Mouse (Mus musculus) liver, embryonic 14.5 days (tissue): ENCODE measurements around the gene Rbm42. TPM values are rescaled to one million over a fixed set of nuclear protein-coding genes. Genes with fewer than 3 reads are reported as not detected.

Experiments
- ATAC-seq: fragments of 200-750 bp; cut with Nextera tagmentation; 2 replicates; pipeline ENCODE4 v1.8.0; 2017; ENCODE audit warnings: moderate number of reproducible peaks, mild to moderate bottlenecking, moderate library complexity; ENCODE audit not compliant: insufficient read depth
- DNase-seq, 3 experiments: peaks; one replicate each; pipeline ENCODE4 v3.0.0-alpha.2; 2012 to 2013; ENCODE audit warnings: low read depth in 3 of 3, low spot score in 3 of 3
- H3K27ac ChIP-seq: fragments of 300-500 bp; sonication (generic); 2 replicates; pipeline ENCODE4 v1.5.1; 2014; ENCODE audit warnings: moderate library complexity, mild to moderate bottlenecking, control low read depth, inconsistent platforms
- H3K27me3 ChIP-seq: fragments of 300-500 bp; sonication (generic); 2 replicates; pipeline ENCODE4 v1.6.1; 2014; ENCODE audit warnings: mild to moderate bottlenecking, low read length, moderate library complexity; ENCODE audit not compliant: control insufficient read depth, insufficient read depth
- H3K36me3 ChIP-seq: fragments of 300-500 bp; sonication (generic); replicated peaks from 2 replicates; pipeline ENCODE4 v1.6.1; 2014; ENCODE audit warnings: low read depth; ENCODE audit not compliant: control insufficient read depth, insufficient read depth
- H3K4me1 ChIP-seq, 2 experiments: fragments of 200-500 bp in 1 of 2; fragments of 300-500 bp in 1 of 2; sonication (generic) in 1 of 2; replicated peaks; 2 replicates each; pipeline ENCODE4 v1.6.1; 2012 to 2014; ENCODE audit warnings: antibody characterized with exemption in 1 of 2, inconsistent platforms in 1 of 2, low read length in 1 of 2; ENCODE audit not compliant: control insufficient read depth in 2 of 2, insufficient read depth in 2 of 2
- H3K4me2 ChIP-seq: fragments of 300-500 bp; sonication (generic); 2 replicates; pipeline ENCODE4 v1.6.1; 2014; ENCODE audit warnings: low read depth, mild to moderate bottlenecking, control low read depth, moderate library complexity
- H3K4me3 ChIP-seq, 2 experiments: fragments of 200-500 bp in 1 of 2; fragments of 300-500 bp in 1 of 2; sonication (generic) in 1 of 2; 2 replicates each; pipeline ENCODE4 v1.5.1; 2012 to 2014; ENCODE audit warnings: low read depth in 2 of 2, low read length in 2 of 2, mild to moderate bottlenecking in 2 of 2, control low read depth in 1 of 2, inconsistent platforms in 1 of 2, moderate library complexity in 1 of 2; ENCODE audit not compliant: insufficient read depth in 1 of 2
- H3K9ac ChIP-seq: fragments of 300-500 bp; sonication (generic); replicated peaks from 2 replicates; pipeline ENCODE4 v1.6.1; 2014; ENCODE audit warnings: mild to moderate bottlenecking, control low read depth, moderate library complexity
- H3K9me3 ChIP-seq: fragments of 300-500 bp; sonication (generic); 2 replicates; pipeline ENCODE4 v1.6.1; 2016; ENCODE audit warnings: low read length, mixed read lengths; ENCODE audit not compliant: control insufficient read depth
- CTCF ChIP-seq: IDR thresholded peaks from 2 replicates; pipeline ENCODE4 v1.5.1; 2016; ENCODE audit warnings: antibody characterized with exemption, low read depth, control low read depth
- EP300 ChIP-seq: IDR thresholded peaks from 2 replicates; pipeline ENCODE4 v1.6.1; 2016; ENCODE audit warnings: antibody characterized with exemption, low read depth
- WGBS: fragments of 180-500 bp; shearing (Covaris S2); extraction: QIAGEN DNeasy Blood & Tissue Kit; methylation state at CpG from one replicate; pipeline ENCODE4 v1.1.7; 2014; ENCODE audit not compliant: insufficient replicate concordance; 5-methylcytosine and 5-hydroxymethylcytosine counted together
- polyA plus RNA-seq, 2 experiments: library from polyadenylated mRNA; depleted of rRNA in 1 of 2; stranded (reverse) in 1 of 2; unstranded in 1 of 2; fragments of >200 nt; fragmentation: Nextera tagmentation in 1 of 2; extraction: Ambion mirVana in 1 of 2; gene quantifications; 2 replicates each; pipeline versions ENCODE4 v1.2.1 to v1.2.3; 2012 to 2014

Gene Rbm42
- polyA plus RNA-seq, 2 experiments: 22.9 to 34.5 TPM

DNA sequence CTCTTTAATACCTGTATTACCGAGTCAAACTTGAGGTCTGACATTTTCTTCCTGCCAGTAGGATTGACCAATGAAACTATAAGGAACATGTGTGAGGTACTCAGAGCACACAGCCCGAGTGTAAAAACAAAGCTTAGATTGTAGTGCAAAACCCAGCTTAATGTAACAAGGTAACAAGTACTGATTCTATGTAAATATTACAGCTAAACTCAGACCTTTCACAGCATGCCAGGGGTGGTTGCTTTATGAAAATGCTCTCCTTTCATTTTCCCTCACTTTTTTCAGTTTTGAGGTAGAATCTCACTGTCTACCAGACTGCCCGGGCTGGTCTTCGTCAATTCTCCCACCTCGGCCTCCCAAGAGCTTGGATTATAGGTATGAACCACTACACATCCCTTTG lies 54.0 kb downstream of the Rbm42 start:
- ATAC-seq (no peak), DNase-seq (no peak)
- TF ChIP-seq EP300 (no peak), CTCF (no peak)
- no peaks in the 10 kb centered on the region for H3K27me3 ChIP-seq
- peaks cover 6 to 16% of the 10 kb centered on the region in 2 experiments; a peak in 3 of 4 replicates for H3K4me1 ChIP-seq
- no peak overlapping the region for H3K4me3 ChIP-seq
- no peaks in the 10 kb centered on the region for H3K9me3 ChIP-seq
- no peak overlapping the region for H3K4me2 ChIP-seq
- no peak overlapping the region for H3K9ac ChIP-seq
- H3K27ac ChIP-seq: no peak overlapping the region
- H3K36me3 ChIP-seq: no peaks in the 10 kb centered on the region
- 63% methylated on average over 5 of the region's 5 CpGs for WGBS

DNA sequence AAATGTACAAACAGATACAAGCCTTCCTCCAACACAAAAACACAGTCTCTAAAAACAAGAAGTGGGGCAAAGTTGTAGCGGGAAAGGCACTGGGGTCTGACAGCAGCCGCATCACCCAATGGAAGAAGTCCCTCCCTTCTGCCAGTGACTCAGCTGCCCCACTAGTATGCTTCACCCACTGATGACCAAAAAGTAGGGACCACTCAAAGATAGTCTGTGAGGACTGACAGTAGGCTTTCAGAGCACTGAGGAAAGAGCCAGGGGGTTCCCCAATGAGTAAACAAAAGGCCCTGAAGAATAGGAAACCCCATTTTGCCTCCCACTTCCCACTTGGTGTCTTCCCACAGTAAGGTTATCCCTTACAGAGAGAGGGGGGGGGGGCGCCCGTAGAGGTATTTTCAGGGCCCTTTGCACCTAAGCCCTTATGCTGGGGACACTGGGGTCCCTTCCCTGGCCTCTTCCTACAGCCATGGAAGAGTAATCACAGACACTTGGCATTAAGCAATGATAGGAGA lies 55.5 kb downstream of the Rbm42 start:
- Histone ChIP-seq H3K4me2 (no peak overlapping the region), H3K9me3 (no peaks in the 10 kb centered on the region), H3K27ac (no peak overlapping the region), H3K9ac (no peak overlapping the region), H3K4me1 (peaks cover 10 to 19% of the 10 kb centered on the region in 2 experiments; a peak in 3 of 4 replicates), H3K27me3 (no peaks in the 10 kb centered on the region), H3K36me3 (no peaks in the 10 kb centered on the region), H3K4me3 (no peak overlapping the region)
- TF ChIP-seq CTCF (no peak), EP300 (no peak)
- DNase-seq: no peak
- WGBS: 44% methylated on average over 4 of the region's 4 CpGs
- no peak for ATAC-seq

GRCm38 (mm10) chr7:30593579-30594509 lies 56.3 kb downstream of the Rbm42 start:
- H3K27ac ChIP-seq: no peak overlapping the region
- no peak for DNase-seq
- no peak for ATAC-seq
- H3K36me3 ChIP-seq: no peaks in the 10 kb centered on the region
- no peak overlapping the region for H3K4me3 ChIP-seq
- H3K9me3 ChIP-seq: no peaks in the 10 kb centered on the region
- no peaks in the 10 kb centered on the region for H3K27me3 ChIP-seq
- TF ChIP-seq CTCF (no peak), EP300 (no peak)
- WGBS: 48% methylated on average over 10 of the region's 10 CpGs
- H3K9ac ChIP-seq: no peak overlapping the region; the same call in 1 of the 2 replicates
- H3K4me1 ChIP-seq: peaks cover 10 to 19% of the 10 kb centered on the region in 2 experiments; a peak in 3 of 4 replicates
- no peak overlapping the region for H3K4me2 ChIP-seq

DNA sequence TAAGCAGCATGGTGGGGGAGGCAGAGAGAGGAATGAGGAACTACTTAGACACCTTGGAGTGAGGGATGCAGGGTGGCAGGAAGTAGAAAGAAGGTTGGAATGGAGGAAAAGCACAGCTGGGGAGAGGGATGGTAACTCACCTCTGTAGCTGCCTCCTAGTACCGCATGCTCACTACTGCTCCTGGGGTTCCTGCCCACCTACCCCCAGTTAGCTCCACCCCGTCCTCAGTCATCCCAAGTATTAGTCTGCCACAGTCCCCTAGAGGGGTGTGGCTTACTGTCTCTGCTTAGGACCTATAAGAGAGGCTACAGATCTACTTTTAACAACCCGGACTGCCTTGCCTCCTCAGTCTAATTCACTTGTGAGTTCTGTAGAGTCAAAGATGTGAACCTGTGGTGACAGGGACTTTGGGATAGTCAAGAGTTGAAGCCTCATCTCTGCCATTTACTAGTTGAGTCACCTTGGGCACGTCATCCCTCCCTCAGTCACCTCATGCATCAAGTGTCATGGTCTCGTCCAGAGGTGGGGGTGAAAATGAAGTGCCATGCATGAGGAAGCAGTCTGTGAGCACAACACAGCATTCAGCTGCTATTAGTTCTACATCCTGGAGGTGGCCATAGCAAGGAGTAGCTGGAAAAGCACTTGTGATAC lies 57.2 kb downstream of the Rbm42 start:
- no peak overlapping the region for H3K4me2 ChIP-seq
- no peaks in the 10 kb centered on the region for H3K9me3 ChIP-seq
- peaks cover 10 to 19% of the 10 kb centered on the region in 2 experiments; a peak in 3 of 4 replicates for H3K4me1 ChIP-seq
- DNase-seq (no peak), ATAC-seq (no peak)
- no peak overlapping the region for H3K9ac ChIP-seq
- no peak overlapping the region for H3K4me3 ChIP-seq
- TF ChIP-seq EP300 (no peak), CTCF (no peak)
- H3K27ac ChIP-seq: no peak overlapping the region
- H3K36me3 ChIP-seq: no peaks in the 10 kb centered on the region
- H3K27me3 ChIP-seq: no peaks in the 10 kb centered on the region
- WGBS: 40% methylated on average over 5 of the region's 5 CpGs

- ATAC-seq (no peak), DNase-seq (no peak)
- Histone ChIP-seq H3K36me3 (peaks cover 1% of the 10 kb centered on the region), H3K27me3 (no peaks in the 10 kb centered on the region), H3K9ac (no peak overlapping the region), H3K9me3 (no peaks in the 10 kb centered on the region), H3K4me1 (peaks cover 10 to 25% of the 10 kb centered on the region in 2 experiments), H3K4me2 (no peak overlapping the region), H3K27ac (no peak overlapping the region), H3K4me3 (no peak overlapping the region)
- 56% methylated on average over 4 of the region's 4 CpGs for WGBS
- TF ChIP-seq EP300: no peak
- no peak for TF ChIP-seq CTCF
Measured at GRCm38 (mm10) chr7:30591605-30591951, 58.5 kb downstream of the Rbm42 start.

Other genes starting within 250 kb of the Rbm42 start
Only the 30 nearest of the 33 such genes appear.
- 0.92 and 1.2 TPM in 2 replicates for gene Nfkbid, start 228.6 kb downstream of the Rbm42 start, polyA plus RNA-seq (2012; rRNA removed)
- 0.69 and 1.1 TPM in 2 replicates for gene Nfkbid, start 228.6 kb downstream of the Rbm42 start, polyA plus RNA-seq (2014; fragmentation: Nextera tagmentation; extraction: Ambion mirVana)
- gene Aplp1, start 204.8 kb downstream of the Rbm42 start, polyA plus RNA-seq (2012; rRNA removed): 2.9 and 4.0 TPM in 2 replicates
- 3.5 and 4.5 TPM in 2 replicates for gene Aplp1, start 204.8 kb downstream of the Rbm42 start, polyA plus RNA-seq (2014; fragmentation: Nextera tagmentation; extraction: Ambion mirVana)
- 0.10 and 0.30 TPM in 2 replicates for gene Kirrel2, start 192.6 kb downstream of the Rbm42 start, polyA plus RNA-seq (2012; rRNA removed)
- 0.18 TPM in 1 of 2 replicates, not detected in the other for gene Kirrel2, start 192.6 kb downstream of the Rbm42 start, polyA plus RNA-seq (2014; fragmentation: Nextera tagmentation; extraction: Ambion mirVana)
- 0.03 TPM in 2 replicates for gene Nphs1, start 192.0 kb downstream of the Rbm42 start, polyA plus RNA-seq (2012; rRNA removed)
- gene Nphs1, start 192.0 kb downstream of the Rbm42 start, polyA plus RNA-seq (2014; fragmentation: Nextera tagmentation; extraction: Ambion mirVana): 0.08 and 0.19 TPM in 2 replicates
- 47.9 and 52.1 TPM in 2 replicates for gene Prodh2, start 156.7 kb downstream of the Rbm42 start, polyA plus RNA-seq (2012; rRNA removed)
- 33.8 and 41.4 TPM in 2 replicates for gene Prodh2, start 156.7 kb downstream of the Rbm42 start, polyA plus RNA-seq (2014; fragmentation: Nextera tagmentation; extraction: Ambion mirVana)
- gene Arhgap33, start 115.3 kb downstream of the Rbm42 start, polyA plus RNA-seq (2012; rRNA removed): 7.1 and 7.9 TPM in 2 replicates
- 1.3 and 2.0 TPM in 2 replicates for gene Arhgap33, start 115.3 kb downstream of the Rbm42 start, polyA plus RNA-seq (2014; fragmentation: Nextera tagmentation; extraction: Ambion mirVana)
- gene Hspb6, start 98.1 kb downstream of the Rbm42 start, polyA plus RNA-seq (2012; rRNA removed): 4.2 and 5.5 TPM in 2 replicates
- gene Hspb6, start 98.1 kb downstream of the Rbm42 start, polyA plus RNA-seq (2014; fragmentation: Nextera tagmentation; extraction: Ambion mirVana): 3.0 and 3.6 TPM in 2 replicates
- gene Proser3, start 98.0 kb downstream of the Rbm42 start, polyA plus RNA-seq (2012; rRNA removed): 6.5 and 6.8 TPM in 2 replicates
- 1.3 and 2.8 TPM in 2 replicates for gene Proser3, start 98.0 kb downstream of the Rbm42 start, polyA plus RNA-seq (2014; fragmentation: Nextera tagmentation; extraction: Ambion mirVana)
- gene Lin37, start 90.5 kb downstream of the Rbm42 start, polyA plus RNA-seq (2012; rRNA removed): 15.3 and 17.6 TPM in 2 replicates
- 21.2 and 22.0 TPM in 2 replicates for gene Lin37, start 90.5 kb downstream of the Rbm42 start, polyA plus RNA-seq (2014; fragmentation: Nextera tagmentation; extraction: Ambion mirVana)
- gene U2af1l4, start 87.0 kb downstream of the Rbm42 start, polyA plus RNA-seq (2012; rRNA removed): 19.5 and 28.1 TPM in 2 replicates
- 40.7 and 44.0 TPM in 2 replicates for gene U2af1l4, start 87.0 kb downstream of the Rbm42 start, polyA plus RNA-seq (2014; fragmentation: Nextera tagmentation; extraction: Ambion mirVana)
- gene Gm49396, start 87.0 kb downstream of the Rbm42 start, polyA plus RNA-seq (2012; rRNA removed): 1.2 and 1.4 TPM in 2 replicates
- gene Gm49396, start 87.0 kb downstream of the Rbm42 start, polyA plus RNA-seq (2014; fragmentation: Nextera tagmentation; extraction: Ambion mirVana): 0.71 and 0.99 TPM in 2 replicates
- gene Psenen, start 86.7 kb downstream of the Rbm42 start, polyA plus RNA-seq (2012; rRNA removed): 55.8 and 63.5 TPM in 2 replicates
- 59.1 and 64.6 TPM in 2 replicates for gene Psenen, start 86.7 kb downstream of the Rbm42 start, polyA plus RNA-seq (2014; fragmentation: Nextera tagmentation; extraction: Ambion mirVana)
- 1.5 and 1.8 TPM in 2 replicates for gene Igflr1, start 84.9 kb downstream of the Rbm42 start, polyA plus RNA-seq (2012; rRNA removed)
- gene Igflr1, start 84.9 kb downstream of the Rbm42 start, polyA plus RNA-seq (2014; fragmentation: Nextera tagmentation; extraction: Ambion mirVana): 0.53 and 1.2 TPM in 2 replicates
- gene Kmt2b, start 61.6 kb downstream of the Rbm42 start, polyA plus RNA-seq (2012; rRNA removed): 10.4 and 12.7 TPM in 2 replicates
- 3.4 and 4.2 TPM in 2 replicates for gene Kmt2b, start 61.6 kb downstream of the Rbm42 start, polyA plus RNA-seq (2014; fragmentation: Nextera tagmentation; extraction: Ambion mirVana)
- gene Zbtb32, start 51.4 kb downstream of the Rbm42 start, polyA plus RNA-seq (2012; rRNA removed): 0.04 and 0.06 TPM in 2 replicates
- 0.20 TPM in 1 of 2 replicates, not detected in the other for gene Zbtb32, start 51.4 kb downstream of the Rbm42 start, polyA plus RNA-seq (2014; fragmentation: Nextera tagmentation; extraction: Ambion mirVana)
- gene Upk1a, start 37.5 kb downstream of the Rbm42 start, polyA plus RNA-seq (2012; rRNA removed): 0.29 and 0.67 TPM in 2 replicates
- not detected in 2 replicates for gene Upk1a, start 37.5 kb downstream of the Rbm42 start, polyA plus RNA-seq (2014; fragmentation: Nextera tagmentation; extraction: Ambion mirVana)
- 300 and 459 TPM in 2 replicates for gene Cox6b1, start 24.2 kb downstream of the Rbm42 start, polyA plus RNA-seq (2012; rRNA removed)
- gene Cox6b1, start 24.2 kb downstream of the Rbm42 start, polyA plus RNA-seq (2014; fragmentation: Nextera tagmentation; extraction: Ambion mirVana): 647 and 655 TPM in 2 replicates
- gene Etv2, start 14.5 kb downstream of the Rbm42 start, polyA plus RNA-seq (2012; rRNA removed): not detected in 2 replicates
- not detected in 2 replicates for gene Etv2, start 14.5 kb downstream of the Rbm42 start, polyA plus RNA-seq (2014; fragmentation: Nextera tagmentation; extraction: Ambion mirVana)
- 23.8 and 28.5 TPM in 2 replicates for gene Haus5, start 14.7 kb upstream of the Rbm42 start, polyA plus RNA-seq (2012; rRNA removed)
- gene Haus5, start 14.7 kb upstream of the Rbm42 start, polyA plus RNA-seq (2014; fragmentation: Nextera tagmentation; extraction: Ambion mirVana): 28.7 and 29.1 TPM in 2 replicates
- not detected in 2 replicates for gene Pmis2, start 21.3 kb upstream of the Rbm42 start, polyA plus RNA-seq (2012; rRNA removed)
- not detected in 2 replicates for gene Pmis2, start 21.3 kb upstream of the Rbm42 start, polyA plus RNA-seq (2014; fragmentation: Nextera tagmentation; extraction: Ambion mirVana)
- 0.13 and 0.32 TPM in 2 replicates for gene 2200002J24Rik, start 48.6 kb upstream of the Rbm42 start, polyA plus RNA-seq (2012; rRNA removed)
- gene 2200002J24Rik, start 48.6 kb upstream of the Rbm42 start, polyA plus RNA-seq (2014; fragmentation: Nextera tagmentation; extraction: Ambion mirVana): 1.2 and 2.0 TPM in 2 replicates
- 0.97 and 1.6 TPM in 2 replicates for gene Atp4a, start 61.9 kb upstream of the Rbm42 start, polyA plus RNA-seq (2012; rRNA removed)
- 0.43 and 2.1 TPM in 2 replicates for gene Atp4a, start 61.9 kb upstream of the Rbm42 start, polyA plus RNA-seq (2014; fragmentation: Nextera tagmentation; extraction: Ambion mirVana)
- 63.3 and 64.4 TPM in 2 replicates for gene Tmem147, start 79.2 kb upstream of the Rbm42 start, polyA plus RNA-seq (2012; rRNA removed)
- gene Tmem147, start 79.2 kb upstream of the Rbm42 start, polyA plus RNA-seq (2014; fragmentation: Nextera tagmentation; extraction: Ambion mirVana): 110 and 117 TPM in 2 replicates
- not detected in 2 replicates for gene Gapdhs, start 93.4 kb upstream of the Rbm42 start, polyA plus RNA-seq (2012; rRNA removed)
- not detected in 2 replicates for gene Gapdhs, start 93.4 kb upstream of the Rbm42 start, polyA plus RNA-seq (2014; fragmentation: Nextera tagmentation; extraction: Ambion mirVana)
- gene Sbsn, start 101.2 kb upstream of the Rbm42 start, polyA plus RNA-seq (2012; rRNA removed): 0.12 and 0.37 TPM in 2 replicates
- not detected in 2 replicates for gene Sbsn, start 101.2 kb upstream of the Rbm42 start, polyA plus RNA-seq (2014; fragmentation: Nextera tagmentation; extraction: Ambion mirVana)
- gene Dmkn, start 113.4 kb upstream of the Rbm42 start, polyA plus RNA-seq (2012; rRNA removed): 0.23 and 0.26 TPM in 2 replicates
- gene Dmkn, start 113.4 kb upstream of the Rbm42 start, polyA plus RNA-seq (2014; fragmentation: Nextera tagmentation; extraction: Ambion mirVana): 0.20 TPM in 1 of 2 replicates, not detected in the other
- gene Krtdap, start 137.6 kb upstream of the Rbm42 start, polyA plus RNA-seq (2012; rRNA removed): not detected in 2 replicates
- gene Krtdap, start 137.6 kb upstream of the Rbm42 start, polyA plus RNA-seq (2014; fragmentation: Nextera tagmentation; extraction: Ambion mirVana): not detected in 2 replicates
- 0.36 and 0.41 TPM in 2 replicates for gene Ffar2, start 173.5 kb upstream of the Rbm42 start, polyA plus RNA-seq (2012; rRNA removed)
- 0.34 and 0.43 TPM in 2 replicates for gene Ffar2, start 173.5 kb upstream of the Rbm42 start, polyA plus RNA-seq (2014; fragmentation: Nextera tagmentation; extraction: Ambion mirVana)
- gene Ffar3, start 205.9 kb upstream of the Rbm42 start, polyA plus RNA-seq (2012; rRNA removed): not detected in 2 replicates
- not detected in 2 replicates for gene Ffar3, start 205.9 kb upstream of the Rbm42 start, polyA plus RNA-seq (2014; fragmentation: Nextera tagmentation; extraction: Ambion mirVana)
- 0.01 TPM in 1 of 2 replicates, not detected in the other for gene Ffar1, start 211.2 kb upstream of the Rbm42 start, polyA plus RNA-seq (2012; rRNA removed)
- gene Ffar1, start 211.2 kb upstream of the Rbm42 start, polyA plus RNA-seq (2014; fragmentation: Nextera tagmentation; extraction: Ambion mirVana): not detected in 2 replicates